Mouse (Mus musculus) megakaryocyte, embryonic 14.5 days (primary cell): ENCODE results near the gene Dgke.

ENCODE experiments used
- FLI1 ChIP-seq: IDR thresholded peaks from 2 replicates; pipeline ENCODE4 v1.6.1; 2012; ENCODE audit warnings: low read length, inconsistent platforms, mixed read lengths
- GATA1 ChIP-seq: IDR thresholded peaks from 3 replicates; pipeline ENCODE4 v1.6.1; 2012; ENCODE audit warnings: mixed read lengths, low read length, inconsistent platforms, borderline replicate concordance

- no peak for TF ChIP-seq GATA1
- TF ChIP-seq FLI1: no peak
These were observed 65.1 kb downstream of the Dgke start for GRCm38 (mm10) chr11:89001569-89001968.
